Mouse (Mus musculus): ENCODE data around the gene Olfr351. TPM values are rescaled to one million over a fixed set of nuclear protein-coding genes. Genes with fewer than 3 reads are reported as not detected.

The Olfr351 gene
- total RNA-seq (2012; rRNA removed) (not detected in 2 replicates), polyA plus RNA-seq (2012; ENCODE audit: insufficient read depth in 1 of 2, insufficient read length in 2 of 2, low read depth in 1 of 2, low replicate concordance in 2 of 2, missing spikeins in 1 of 2) (not detected)

GRCm38 (mm10) chr2:36862560-36862959 lies at the start of gene Olfr351:
Gene Olfr351, minus strand, starts transcription at chr2:36862660.
- Histone ChIP-seq H3K9ac (ENCODE audit: control insufficient read depth, low read depth, low read length, poor library complexity, severe bottlenecking) (no peak within 1 kb of the TSS), H3K4me1 (ENCODE audit: control insufficient read depth in 1 of 2, insufficient read depth in 2 of 2, low read length in 2 of 2) (no peaks in the 10 kb centered on the region), H3K36me3 (ENCODE audit: control insufficient read depth in 1 of 2, insufficient read depth in 2 of 2, low read length in 2 of 2) (no peaks in the 10 kb centered on the region), H3K79me2 (ENCODE audit: control insufficient read depth, insufficient read depth, low read length, poor library complexity) (no peaks in the 10 kb centered on the region), H3K27me3 (ENCODE audit: control insufficient read depth in 1 of 2, insufficient read depth in 2 of 2, low read length in 2 of 2) (no peaks in the 10 kb centered on the region), H3K9me3 (replicated peaks; ENCODE audit: insufficient read depth, low read length) (no peaks in the 10 kb centered on the region), H3K4me3 (ENCODE audit: control insufficient read depth in 1 of 2, insufficient read depth in 1 of 2, low read depth in 2 of 2, low read length in 2 of 2) (no peak within 1 kb of the TSS), H3K27ac (ENCODE audit: control insufficient read depth, low read depth, low read length) (no peak within 1 kb of the TSS)
- DNase-seq (ENCODE audit: low read depth, low spot score), result no peak
- no peak for TF ChIP-seq MAFK (IDR thresholded peaks at IDR 0.05; ENCODE audit: borderline replicate concordance, low read depth, low read length)

GRCm38 (mm10) chr2:36905380-36905779 lies 42.9 kb upstream of the Olfr351 start, which contains the start of gene Olfr354:
Gene Olfr354, plus strand, starts transcription at chr2:36905680.
- H3K79me2 ChIP-seq (ENCODE audit: control insufficient read depth, insufficient read depth, low read length, poor library complexity), result no peaks in the 10 kb centered on the region
- no peak within 1 kb of the TSS for H3K4me3 ChIP-seq (ENCODE audit: control insufficient read depth in 1 of 2, insufficient read depth in 1 of 2, low read depth in 2 of 2, low read length in 2 of 2)
- no peaks in the 10 kb centered on the region for H3K27me3 ChIP-seq (ENCODE audit: control insufficient read depth in 1 of 2, insufficient read depth in 2 of 2, low read length in 2 of 2)
- no peak for DNase-seq (ENCODE audit: low read depth, low spot score)
- TF ChIP-seq CTCF (IDR thresholded peaks at IDR 0.05 in 2 of 3, conservative IDR thresholded peaks at IDR 0.05 in 1 of 3; ENCODE audit: control insufficient read depth in 1 of 3, insufficient read depth in 1 of 3, low read depth in 2 of 3, low read length in 3 of 3, poor library complexity in 1 of 3, severe bottlenecking in 1 of 3) (no peak), NELFE (IDR thresholded peaks at IDR 0.05; ENCODE audit: low read depth, low read length) (no peak)
- H3K9ac ChIP-seq (ENCODE audit: control insufficient read depth, low read depth, low read length, poor library complexity, severe bottlenecking), result no peak within 1 kb of the TSS
- no peaks in the 10 kb centered on the region for H3K4me1 ChIP-seq (ENCODE audit: control insufficient read depth in 1 of 2, insufficient read depth in 2 of 2, low read length in 2 of 2)
- no peaks in the 10 kb centered on the region for H3K36me3 ChIP-seq (ENCODE audit: control insufficient read depth in 1 of 2, insufficient read depth in 2 of 2, low read length in 2 of 2)
- H3K27ac ChIP-seq (ENCODE audit: control insufficient read depth, low read depth, low read length), result no peak within 1 kb of the TSS
- no peaks in the 10 kb centered on the region for H3K9me3 ChIP-seq (replicated peaks; ENCODE audit: insufficient read depth, low read length)

GRCm38 (mm10) chr2:36897114-36897513 lies 34.7 kb upstream of the Olfr351 start:
- DNase-seq (ENCODE audit: low read depth, low spot score), result no peak
- H3K36me3 ChIP-seq (ENCODE audit: control insufficient read depth in 1 of 2, insufficient read depth in 2 of 2, low read length in 2 of 2), result no peaks in the 10 kb centered on the region
- H3K9me3 ChIP-seq (replicated peaks; ENCODE audit: insufficient read depth, low read length), result no peaks in the 10 kb centered on the region
- no peaks in the 10 kb centered on the region for H3K27me3 ChIP-seq (ENCODE audit: control insufficient read depth in 1 of 2, insufficient read depth in 2 of 2, low read length in 2 of 2)
- no peaks in the 10 kb centered on the region for H3K4me1 ChIP-seq (ENCODE audit: control insufficient read depth in 1 of 2, insufficient read depth in 2 of 2, low read length in 2 of 2)
- H3K9ac ChIP-seq (ENCODE audit: control insufficient read depth, low read depth, low read length, poor library complexity, severe bottlenecking), result no peak overlapping the region
- no peak for TF ChIP-seq SIN3A (IDR thresholded peaks at IDR 0.05; ENCODE audit: low read length)
- TF ChIP-seq MAX (IDR thresholded peaks at IDR 0.05; ENCODE audit: low read length), result no peak
- no peaks in the 10 kb centered on the region for H3K79me2 ChIP-seq (ENCODE audit: control insufficient read depth, insufficient read depth, low read length, poor library complexity)
- H3K4me3 ChIP-seq (ENCODE audit: control insufficient read depth in 1 of 2, insufficient read depth in 1 of 2, low read depth in 2 of 2, low read length in 2 of 2), result no peak overlapping the region
- H3K27ac ChIP-seq (ENCODE audit: control insufficient read depth, low read depth, low read length), result no peak overlapping the region

GRCm38 (mm10) chr2:36892836-36893235 lies 30.4 kb upstream of the Olfr351 start, which contains the start of gene Olfr353:
Gene Olfr353, minus strand, starts transcription at chr2:36892936.
- TF ChIP-seq ZKSCAN1 (IDR thresholded peaks at IDR 0.05; ENCODE audit: low read depth, low read length), result no peak
- no peak for TF ChIP-seq MYC (IDR thresholded peaks at IDR 0.05; ENCODE audit: low read depth, low read length)
- TF ChIP-seq EP300 (IDR thresholded peaks at IDR 0.05; ENCODE audit: low read depth in 1 of 2, low read length in 2 of 2), result no peak
- TF ChIP-seq MAZ (IDR thresholded peaks at IDR 0.05; ENCODE audit: low read depth, low read length), result no peak
- no peak for TF ChIP-seq CTCF (IDR thresholded peaks at IDR 0.05 in 2 of 3, conservative IDR thresholded peaks at IDR 0.05 in 1 of 3; ENCODE audit: control insufficient read depth in 1 of 3, insufficient read depth in 1 of 3, low read depth in 2 of 3, low read length in 3 of 3, poor library complexity in 1 of 3, severe bottlenecking in 1 of 3)
- H3K9me3 ChIP-seq (replicated peaks; ENCODE audit: insufficient read depth, low read length), result no peaks in the 10 kb centered on the region
- no peak for DNase-seq (ENCODE audit: low read depth, low spot score)
- H3K4me3 ChIP-seq (ENCODE audit: control insufficient read depth in 1 of 2, insufficient read depth in 1 of 2, low read depth in 2 of 2, low read length in 2 of 2), result no peak within 1 kb of the TSS
- no peak within 1 kb of the TSS for H3K9ac ChIP-seq (ENCODE audit: control insufficient read depth, low read depth, low read length, poor library complexity, severe bottlenecking)
- no peak within 1 kb of the TSS for H3K27ac ChIP-seq (ENCODE audit: control insufficient read depth, low read depth, low read length)
- no peaks in the 10 kb centered on the region for H3K79me2 ChIP-seq (ENCODE audit: control insufficient read depth, insufficient read depth, low read length, poor library complexity)
- H3K4me1 ChIP-seq (ENCODE audit: control insufficient read depth in 1 of 2, insufficient read depth in 2 of 2, low read length in 2 of 2), result no peaks in the 10 kb centered on the region
- H3K36me3 ChIP-seq (ENCODE audit: control insufficient read depth in 1 of 2, insufficient read depth in 2 of 2, low read length in 2 of 2), result no peaks in the 10 kb centered on the region
- H3K27me3 ChIP-seq (ENCODE audit: control insufficient read depth in 1 of 2, insufficient read depth in 2 of 2, low read length in 2 of 2), result no peaks in the 10 kb centered on the region

Measured in MEL (cell line).